Mouse (Mus musculus) heart, postnatal 0 days (tissue): ENCODE results near the gene Ly6f. TPM values are rescaled to one million over a fixed set of nuclear protein-coding genes. Genes with fewer than 3 reads are reported as not detected.

Experiments used
- ATAC-seq: fragments of 200-750 bp; cut with Nextera tagmentation; 2 replicates; pipeline ENCODE4 v1.8.0; 2017; ENCODE audit warnings: low read depth, moderate number of reproducible peaks, moderate library complexity; ENCODE audit not compliant: insufficient read depth
- DNase-seq: peaks from one replicate; pipeline ENCODE4 v3.0.0-alpha.2; 2016; ENCODE audit warnings: low spot score
- H3K27ac ChIP-seq: fragments of 300-500 bp; sonication (generic); 2 replicates; pipeline ENCODE4 v1.5.1; 2014; ENCODE audit warnings: low read depth, mild to moderate bottlenecking
- H3K27me3 ChIP-seq: fragments of 300-500 bp; sonication (generic); 2 replicates; pipeline ENCODE4 v1.6.1; 2014; ENCODE audit warnings: low read length, mixed read lengths; ENCODE audit not compliant: control insufficient read depth, insufficient read depth
- H3K36me3 ChIP-seq: fragments of 300-500 bp; sonication (generic); replicated peaks from 2 replicates; pipeline ENCODE4 v1.6.1; 2014; ENCODE audit warnings: low read length, mixed read lengths; ENCODE audit not compliant: control insufficient read depth, insufficient read depth
- H3K4me1 ChIP-seq: fragments of 300-500 bp; sonication (generic); 2 replicates; pipeline ENCODE4 v1.6.1; 2014; ENCODE audit warnings: antibody characterized with exemption; ENCODE audit not compliant: control insufficient read depth, insufficient read depth
- H3K4me2 ChIP-seq: fragments of 300-500 bp; sonication (generic); 2 replicates; pipeline ENCODE4 v1.6.1; 2014; ENCODE audit warnings: low read depth, mild to moderate bottlenecking, low read length, moderate library complexity
- H3K4me3 ChIP-seq: fragments of 300-500 bp; sonication (generic); 2 replicates; pipeline ENCODE4 v1.5.1; 2014; ENCODE audit warnings: low read depth, low read length
- H3K9ac ChIP-seq: fragments of 300-500 bp; sonication (generic); replicated peaks from 2 replicates; pipeline ENCODE4 v1.6.1; 2014; ENCODE audit warnings: low read depth, low read length, mixed read lengths
- H3K9me3 ChIP-seq: fragments of 300-500 bp; sonication (generic); replicated peaks from 2 replicates; pipeline ENCODE4 v1.6.1; 2016; ENCODE audit warnings: low read length; ENCODE audit not compliant: control insufficient read depth
- CTCF ChIP-seq: IDR thresholded peaks from 2 replicates; pipeline ENCODE4 v1.5.1; 2016; ENCODE audit warnings: antibody characterized with exemption, control low read depth, low read depth
- EP300 ChIP-seq: IDR thresholded peaks from 2 replicates; pipeline ENCODE4 v1.6.1; 2016; ENCODE audit warnings: antibody characterized with exemption, low read depth
- WGBS: fragments of 180-500 bp; shearing (Covaris S2); extraction: QIAGEN DNeasy Blood & Tissue Kit; methylation state at CpG from one replicate; pipeline ENCODE4 v1.1.7; 2014; 5-methylcytosine and 5-hydroxymethylcytosine counted together
- polyA plus RNA-seq: library from polyadenylated mRNA; unstranded; fragments of >200 nt; fragmentation: Nextera tagmentation; extraction: Ambion mirVana; gene quantifications from 2 replicates; pipeline ENCODE4 v1.2.1, GENCODE M21; 2015
- total RNA-seq: library from RNA; depleted of rRNA; stranded (reverse); fragments of >200 nt; gene quantifications from 2 replicates; pipeline ENCODE4 v1.2.3, GENCODE M21; 2014; ENCODE audit warnings: low replicate concordance; rRNA removed

Gene Ly6f
- total RNA-seq (not detected in 2 replicates), polyA plus RNA-seq (not detected in 2 replicates)

DNA sequence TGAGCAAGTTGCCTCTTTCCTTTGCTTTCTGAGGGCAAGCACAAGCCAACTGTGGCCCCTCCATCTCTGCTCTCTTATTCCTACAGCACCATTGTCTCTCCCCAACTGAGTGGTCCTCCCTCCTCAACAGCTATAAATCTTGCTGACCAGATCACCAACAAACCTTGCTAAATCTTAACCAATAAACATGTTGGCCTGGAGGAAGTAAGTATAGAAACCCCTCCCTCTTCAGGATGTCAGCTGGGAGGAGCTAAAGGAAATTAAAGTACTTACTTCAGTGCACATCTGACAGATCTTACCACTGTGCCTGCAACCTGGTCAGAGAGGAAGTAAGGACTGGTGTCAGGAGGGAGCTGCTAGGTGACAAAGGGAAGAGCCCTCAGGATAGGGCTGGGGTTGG lies at the start of gene Ly6f:
Gene Ly6f, plus strand, starts transcription at position 301 of the 400 bp plus-strand sequence.
- DNase-seq (no peak), ATAC-seq (no peak)
- Histone ChIP-seq H3K4me2 (no peak within 1 kb of the TSS), H3K4me1 (no peaks in the 10 kb centered on the region), H3K9me3 (no peaks in the 10 kb centered on the region), H3K27me3 (no peaks in the 10 kb centered on the region), H3K36me3 (no peaks in the 10 kb centered on the region), H3K9ac (no peak within 1 kb of the TSS), H3K27ac (no peak within 1 kb of the TSS), H3K4me3 (no peak within 1 kb of the TSS)
- TF ChIP-seq EP300 (no peak), CTCF (no peak)

DNA sequence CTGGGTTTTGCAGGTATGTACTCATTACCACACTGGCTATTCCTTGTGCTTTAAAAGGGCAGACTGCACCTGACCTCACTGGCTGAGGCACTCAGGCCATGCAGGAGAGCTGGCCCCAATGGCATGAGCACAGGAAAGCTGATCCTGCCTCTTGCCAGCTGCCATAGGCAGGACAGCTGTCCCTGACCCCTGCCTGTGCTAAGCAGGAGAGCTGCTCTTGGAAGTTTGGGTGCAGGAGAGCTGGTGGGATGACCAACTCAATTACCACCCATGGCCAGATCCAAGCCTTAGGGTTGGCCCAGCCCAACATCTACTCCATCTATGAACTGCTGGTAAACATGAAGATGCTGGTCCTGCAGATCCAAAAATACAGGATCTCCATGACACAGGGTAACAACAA lies 46.3 kb upstream of the Ly6f start:
- no peaks in the 10 kb centered on the region for H3K36me3 ChIP-seq
- no peak overlapping the region for H3K4me2 ChIP-seq
- no peaks in the 10 kb centered on the region for H3K4me1 ChIP-seq
- no peak for DNase-seq
- no peaks in the 10 kb centered on the region for H3K9me3 ChIP-seq
- H3K9ac ChIP-seq, result no peak overlapping the region
- no peak overlapping the region for H3K4me3 ChIP-seq
- no peak overlapping the region for H3K27ac ChIP-seq
- ATAC-seq, result no peak
- no peak for TF ChIP-seq EP300
- TF ChIP-seq CTCF, result no peak
- H3K27me3 ChIP-seq, result no peaks in the 10 kb centered on the region

DNA sequence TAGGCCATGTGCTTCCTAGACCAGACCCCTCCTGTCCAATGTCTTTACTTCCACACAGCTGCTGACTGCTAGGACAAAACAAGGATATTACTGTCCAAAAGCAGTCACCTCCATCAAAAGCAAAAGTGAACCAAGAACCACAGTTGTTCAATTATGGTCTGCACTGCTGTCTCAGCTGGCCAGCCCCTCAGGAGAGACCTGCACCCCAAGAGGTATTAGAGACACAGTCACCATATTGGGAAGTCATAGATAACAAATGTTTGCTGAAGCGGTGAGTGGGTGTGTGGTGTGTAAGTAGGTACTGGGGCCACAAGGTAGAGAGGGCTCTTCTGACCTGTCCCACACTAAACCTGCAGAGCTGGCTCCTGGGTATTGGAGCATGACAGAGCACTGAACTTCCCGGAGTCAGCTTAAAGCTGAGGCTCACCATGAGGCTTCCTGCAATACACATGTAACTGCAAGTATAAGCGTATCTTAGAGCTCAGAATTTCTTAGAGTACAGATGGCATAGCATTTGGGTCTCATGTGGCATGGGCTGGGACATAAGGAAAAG lies 30.4 kb upstream of the Ly6f start:
- TF ChIP-seq CTCF, result no peak
- TF ChIP-seq EP300, result no peak
- ATAC-seq, result no peak
- no peaks in the 10 kb centered on the region for H3K4me1 ChIP-seq
- H3K9ac ChIP-seq, result no peak overlapping the region
- no peaks in the 10 kb centered on the region for H3K36me3 ChIP-seq
- H3K4me3 ChIP-seq, result no peak overlapping the region
- no peaks in the 10 kb centered on the region for H3K9me3 ChIP-seq
- H3K27me3 ChIP-seq, result no peaks in the 10 kb centered on the region
- no peak overlapping the region for H3K4me2 ChIP-seq
- WGBS, result 64% methylated on average over 3 of the region's 3 CpGs
- DNase-seq, result no peak
- H3K27ac ChIP-seq, result no peak overlapping the region

DNA sequence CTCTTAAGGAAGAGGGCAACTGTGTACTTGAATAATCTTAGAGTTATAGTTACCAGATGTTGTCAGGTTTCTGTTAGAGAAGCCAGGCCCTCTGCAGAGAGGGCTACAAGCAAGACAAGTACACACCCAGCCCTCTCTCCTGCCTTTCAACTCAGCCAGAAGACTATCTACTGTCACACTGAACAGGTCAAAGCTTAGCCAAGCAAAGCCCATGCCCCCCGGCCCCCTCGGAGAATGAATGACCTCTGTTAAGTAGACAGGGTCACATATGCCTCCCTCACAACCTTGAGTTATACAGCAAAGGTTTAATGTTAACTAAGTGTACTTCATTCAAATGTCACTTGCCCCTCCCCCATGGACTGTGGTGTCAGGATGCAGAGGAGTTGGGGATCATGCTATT lies 27.7 kb upstream of the Ly6f start:
- Histone ChIP-seq H3K4me3 (no peak overlapping the region), H3K4me2 (no peak overlapping the region), H3K9me3 (no peaks in the 10 kb centered on the region), H3K4me1 (no peaks in the 10 kb centered on the region), H3K36me3 (no peaks in the 10 kb centered on the region), H3K27ac (no peak overlapping the region), H3K27me3 (no peaks in the 10 kb centered on the region), H3K9ac (no peak overlapping the region)
- TF ChIP-seq EP300, result no peak
- no peak for TF ChIP-seq CTCF
- no peak for ATAC-seq
- no peak for DNase-seq
- 62% methylated on average over 2 of the region's 2 CpGs for WGBS

DNA sequence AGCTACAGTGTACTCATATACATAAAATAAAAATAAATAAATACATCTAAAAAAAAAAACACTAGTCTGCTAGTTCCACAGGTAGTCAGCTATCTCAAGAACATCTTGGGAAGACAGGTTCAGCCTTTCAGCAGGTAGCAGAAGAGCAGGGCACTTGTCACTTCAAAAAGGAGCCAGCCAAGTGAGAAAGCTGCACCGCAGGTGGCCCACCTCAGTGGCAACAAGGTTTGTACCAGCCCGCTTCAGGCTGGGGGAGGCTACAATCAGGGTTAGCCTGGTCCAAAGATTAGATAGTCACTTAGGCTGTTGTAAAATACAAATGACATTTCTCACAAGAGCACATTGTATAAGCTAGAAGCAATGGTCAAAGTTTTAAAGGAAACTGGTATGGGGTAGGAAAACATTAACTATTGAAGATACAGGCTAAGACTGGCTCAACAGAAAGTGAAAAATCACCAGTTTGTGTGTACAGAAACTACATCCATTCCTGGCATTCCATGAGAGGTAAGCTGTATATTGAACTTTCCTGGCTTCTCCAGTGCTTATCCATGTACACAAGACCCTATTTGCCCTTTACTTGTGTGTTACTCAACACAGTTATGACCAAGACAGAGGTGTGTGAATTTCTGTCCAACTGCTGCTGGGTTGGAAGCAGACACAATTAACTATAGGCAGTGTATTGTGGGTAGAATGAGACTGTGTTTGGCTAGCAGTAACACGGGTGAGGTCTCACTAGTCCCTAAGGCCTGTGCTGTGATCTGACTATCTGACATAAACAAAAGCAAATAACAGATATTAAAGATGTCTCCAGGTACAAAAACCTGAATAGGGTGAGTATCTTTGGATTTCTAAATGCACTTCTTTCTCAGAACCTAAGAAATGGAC lies 25.2 kb upstream of the Ly6f start:
- H3K4me2 ChIP-seq, result no peak overlapping the region
- H3K9ac ChIP-seq, result no peak overlapping the region
- DNase-seq (no peak), ATAC-seq (no peak)
- H3K9me3 ChIP-seq, result no peaks in the 10 kb centered on the region
- H3K27ac ChIP-seq, result no peak overlapping the region
- WGBS, result 53% methylated on average over 3 of the region's 3 CpGs
- no peaks in the 10 kb centered on the region for H3K36me3 ChIP-seq
- no peaks in the 10 kb centered on the region for H3K27me3 ChIP-seq
- no peak overlapping the region for H3K4me3 ChIP-seq
- H3K4me1 ChIP-seq, result no peaks in the 10 kb centered on the region
- TF ChIP-seq EP300 (no peak), CTCF (no peak)
